Mouse (Mus musculus) right cerebral cortex, postnatal 25 days (tissue): ENCODE results near the gene Mettl3.
"Not testable (repeated sequence)": the region's sequence is repeated elsewhere in the genome, so short reads cannot be mapped to it uniquely, and the experiment has no call there.

Experiments used
- DNase-seq: peaks from one replicate; pipeline ENCODE4 v3.0.0; 2022

Gene Mettl3

GRCm38 (mm10) chr14:52304644-52305271, at the start of gene Mettl3:
TSS of gene Mettl3 (minus strand) at chr14:52305128.
- peak; percentile 89 for DNase-seq

GRCm38 (mm10) chr14:52339512-52339852, 34.6 kb upstream of the Mettl3 start:
- no peak for DNase-seq

- DNase-seq, result peak; percentile 40
Measured at GRCm38 (mm10) chr14:52338751-52339511, 34.0 kb upstream of the Mettl3 start.

- DNase-seq, result no peak
Measured at GRCm38 (mm10) chr14:52332171-52332570, 27.2 kb upstream of the Mettl3 start.

DNA sequence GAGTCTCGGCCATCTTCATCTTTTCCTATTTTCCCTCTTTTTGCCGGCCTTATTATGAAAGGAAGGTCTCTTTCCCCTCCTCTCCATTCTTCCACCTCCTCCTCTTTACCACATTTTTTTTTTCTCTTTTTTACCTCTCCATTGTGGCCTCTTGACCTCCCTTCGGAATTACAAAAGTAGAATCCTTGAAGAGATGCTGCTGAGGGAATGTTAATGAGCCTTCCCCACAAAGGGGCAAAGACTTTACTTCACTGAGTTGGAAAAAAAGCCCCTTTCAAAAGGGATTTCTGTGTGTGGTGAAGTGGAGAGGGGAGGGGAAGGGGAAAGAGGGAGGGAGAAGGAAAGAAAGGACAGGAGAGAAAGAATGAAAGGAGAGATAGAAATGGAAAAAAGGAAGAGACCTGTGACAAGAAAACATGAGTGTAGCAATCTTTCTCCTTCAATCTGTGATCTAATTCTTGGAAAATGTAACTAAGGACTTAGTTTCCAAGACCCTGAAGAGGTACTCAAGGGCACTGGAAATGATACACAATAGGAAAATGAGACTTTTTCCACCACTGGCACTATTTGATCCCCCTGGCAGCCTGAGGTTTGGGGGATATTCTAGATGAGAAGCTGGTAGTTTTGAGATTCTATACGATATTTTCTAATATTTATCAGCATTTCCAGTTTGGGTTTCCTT, 26.3 kb upstream of the Mettl3 start:
- DNase-seq, result no peak

DNA sequence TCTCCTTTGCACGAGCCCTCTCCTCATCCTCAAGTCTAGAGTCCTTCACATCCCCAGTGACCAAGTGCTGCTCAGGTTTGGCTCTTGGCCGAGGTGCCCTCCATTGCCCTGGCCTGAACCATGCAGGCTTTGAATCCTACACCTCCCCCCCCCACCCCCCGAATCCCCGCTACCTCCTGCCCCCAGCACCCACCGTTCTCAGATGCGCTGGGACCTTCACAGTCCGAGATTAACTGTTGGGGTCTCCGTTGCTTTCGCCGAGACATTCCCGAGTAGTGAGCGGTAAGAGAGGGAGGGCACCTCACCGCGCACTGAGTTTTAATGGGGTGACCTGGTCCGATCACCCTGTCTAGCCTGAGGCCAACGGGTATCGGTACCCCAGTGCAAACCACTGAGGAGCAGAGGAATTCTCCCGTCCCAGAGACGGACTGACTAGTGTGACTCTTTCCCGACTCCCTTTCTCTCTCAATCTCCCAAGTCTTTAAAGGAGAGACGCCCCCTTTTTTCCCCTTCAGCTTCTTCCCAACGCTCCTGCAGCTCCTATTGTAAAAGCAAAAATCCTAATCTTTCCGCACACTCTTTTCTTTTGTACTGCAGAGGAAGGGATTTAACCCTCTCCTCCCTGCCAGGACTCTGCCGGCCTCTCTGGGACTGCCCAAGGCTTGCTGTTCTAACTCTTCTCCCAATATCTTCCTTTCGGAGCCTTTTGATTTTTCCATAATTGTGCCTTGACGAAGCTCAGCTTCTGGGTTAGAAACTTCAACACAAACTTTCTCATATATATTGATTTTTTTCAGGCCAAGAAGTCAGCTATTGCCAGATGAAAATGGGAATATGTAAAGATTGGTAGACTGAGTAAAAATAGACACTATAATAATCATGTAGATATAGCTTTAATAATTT, 23.2 kb upstream of the Mettl3 start, which contains the start of gene Sall2:
Gene Sall2 (minus strand): TSS at position 853 of the 903 bp plus-strand sequence.
- DNase-seq, result no peak

- DNase-seq, result no peak
Measured at GRCm38 (mm10) chr14:52327375-52327901, 22.5 kb upstream of the Mettl3 start.

DNA sequence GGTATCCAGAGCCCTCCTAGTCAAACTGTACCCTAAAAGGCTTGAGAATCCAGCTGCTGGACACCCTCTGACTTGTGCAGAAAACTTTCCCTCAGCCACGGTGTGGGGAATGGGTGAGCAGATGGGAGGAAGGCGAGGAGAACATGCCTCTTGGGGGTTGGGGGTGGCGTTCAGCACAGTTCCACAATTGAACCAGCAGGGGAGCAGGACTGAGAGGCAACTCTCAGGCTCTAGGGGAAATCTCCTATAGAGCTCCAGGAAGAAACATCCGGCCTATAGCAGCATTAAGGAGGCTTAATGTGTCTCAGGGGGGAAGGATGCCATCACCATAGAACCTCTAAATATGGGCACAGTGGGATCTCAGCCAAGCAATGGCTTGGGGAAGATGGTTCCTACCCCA, 21.0 kb upstream of the Mettl3 start:
- DNase-seq, result no peak

- DNase-seq, result no peak
Measured at GRCm38 (mm10) chr14:52319361-52319760, 14.4 kb upstream of the Mettl3 start.

DNA sequence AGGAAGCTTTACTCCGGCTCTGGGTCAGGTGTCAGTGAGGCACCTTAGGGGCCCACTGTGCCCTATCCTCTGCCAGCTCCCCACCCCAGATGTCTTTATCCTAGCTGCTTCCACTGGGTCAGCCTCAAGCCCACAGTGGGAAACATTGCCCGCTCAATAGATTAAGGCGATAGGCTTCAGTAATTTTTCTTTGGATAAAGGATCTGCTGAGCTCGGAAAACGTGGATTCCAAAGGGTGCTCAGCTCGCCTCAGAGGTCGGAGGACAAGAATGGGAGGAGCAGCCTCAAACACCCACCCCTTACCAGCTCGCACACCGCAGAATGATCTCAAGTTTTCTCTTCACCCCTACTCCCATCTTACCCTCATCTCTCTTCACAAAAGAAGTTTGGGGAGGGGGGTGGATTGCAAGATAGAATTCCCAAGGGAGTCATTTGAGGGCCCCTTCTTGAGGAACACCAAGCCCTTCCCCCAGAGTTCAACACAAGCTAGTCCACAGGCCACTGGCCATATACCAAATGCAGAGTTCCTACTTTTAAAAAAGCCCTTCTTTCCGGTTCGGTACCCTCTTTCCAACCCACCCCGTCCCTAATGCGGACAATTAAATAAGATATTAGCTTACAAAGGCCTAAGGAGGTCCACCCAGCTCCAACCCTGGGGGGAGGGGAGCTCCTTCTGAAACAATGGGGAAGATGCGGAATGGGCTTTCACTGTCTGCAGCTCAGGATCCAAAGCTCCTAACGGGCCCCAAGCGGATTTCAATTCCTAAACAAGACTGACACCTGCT, 11.7 kb upstream of the Mettl3 start:
- peak; percentile 26 for DNase-seq

GRCm38 (mm10) chr14:52315792-52316440, 11.0 kb upstream of the Mettl3 start:
- peak; percentile 75 for DNase-seq

DNA sequence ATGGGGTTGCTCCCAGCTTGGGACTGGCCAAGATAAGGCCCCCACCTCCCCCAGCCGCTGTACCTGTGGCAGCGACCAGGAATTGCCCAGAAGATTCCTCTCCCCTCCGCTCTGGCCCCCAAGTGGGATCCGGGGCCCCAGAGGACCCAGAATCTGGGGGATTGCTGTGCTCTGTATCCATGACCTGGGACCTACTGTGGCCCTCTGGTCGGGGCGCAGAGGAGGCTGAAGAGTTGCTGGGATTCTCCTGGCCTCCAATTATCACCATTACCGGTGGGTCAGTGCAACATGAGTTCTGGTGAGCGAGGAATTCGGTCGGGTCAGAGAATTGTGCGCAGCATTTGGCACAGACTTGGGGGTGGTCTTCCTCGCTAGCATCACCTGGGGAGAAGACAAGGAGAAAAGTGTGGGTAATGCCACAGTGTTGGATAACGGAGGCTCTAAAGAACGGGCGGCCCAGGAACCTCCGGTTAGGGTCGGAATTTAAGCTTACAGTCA, 10.4 kb upstream of the Mettl3 start:
- DNase-seq, result no peak

DNA sequence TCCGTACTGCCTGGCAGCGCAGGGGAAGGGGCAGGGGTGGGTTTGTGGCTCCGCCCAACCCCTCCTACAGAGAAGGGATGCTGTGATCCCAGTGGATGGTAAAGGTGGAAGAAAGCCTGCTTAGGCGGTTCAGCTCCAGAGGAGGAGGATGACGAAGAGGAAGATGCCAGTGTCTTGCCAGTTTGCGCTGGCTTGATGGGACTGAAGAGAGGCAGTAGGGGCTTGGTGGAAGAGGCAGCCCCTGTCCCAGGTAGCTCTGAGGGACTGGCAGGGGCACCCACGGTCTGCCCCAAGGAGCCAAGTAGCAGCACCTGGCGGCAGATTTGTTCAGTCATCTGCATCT, 9.9 kb upstream of the Mettl3 start:
- peak; percentile 24 for DNase-seq

- DNase-seq, result no peak
Measured at GRCm38 (mm10) chr14:52313931-52314807, 9.2 kb upstream of the Mettl3 start.

DNA sequence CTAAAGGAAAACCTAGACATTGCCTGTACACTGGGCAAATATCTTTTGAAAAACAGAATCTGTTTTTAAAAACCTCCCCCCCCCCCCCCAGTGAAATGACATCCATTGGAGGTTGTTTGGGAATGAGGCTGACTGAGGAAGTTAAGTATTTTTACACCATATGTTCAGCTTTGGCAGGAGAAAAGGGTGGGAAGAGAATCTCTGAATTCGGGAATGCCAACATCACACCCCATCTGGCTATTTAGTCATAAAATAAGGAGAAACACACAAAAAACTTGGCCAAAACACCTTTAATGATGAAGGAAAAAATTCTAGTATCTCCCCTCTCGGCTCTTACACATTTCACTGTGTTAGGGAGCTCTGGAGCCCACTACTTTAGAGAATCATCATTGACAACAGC, 6.0 kb upstream of the Mettl3 start:
- DNase-seq, result no peak

DNA sequence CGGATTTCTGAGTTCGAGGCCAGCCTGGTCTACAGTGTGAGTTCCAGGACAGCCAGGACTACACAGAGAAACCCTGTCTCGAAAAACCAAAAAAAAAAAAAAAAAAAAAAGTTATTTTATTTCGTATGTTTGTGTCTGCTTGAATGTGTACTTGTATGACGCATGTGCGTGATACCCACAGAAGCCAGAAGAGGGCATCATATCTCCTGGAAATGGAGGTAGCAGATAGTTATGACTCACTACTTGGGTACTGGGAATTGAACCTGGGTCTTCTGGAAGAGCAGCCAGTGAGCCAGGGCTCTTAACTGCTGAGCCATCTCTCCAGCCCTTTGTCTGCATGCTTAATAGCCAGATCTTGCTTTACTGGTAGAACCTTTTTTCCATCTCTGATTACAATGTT, 5.4 kb upstream of the Mettl3 start:
- not testable (repeated sequence) for DNase-seq

DNA sequence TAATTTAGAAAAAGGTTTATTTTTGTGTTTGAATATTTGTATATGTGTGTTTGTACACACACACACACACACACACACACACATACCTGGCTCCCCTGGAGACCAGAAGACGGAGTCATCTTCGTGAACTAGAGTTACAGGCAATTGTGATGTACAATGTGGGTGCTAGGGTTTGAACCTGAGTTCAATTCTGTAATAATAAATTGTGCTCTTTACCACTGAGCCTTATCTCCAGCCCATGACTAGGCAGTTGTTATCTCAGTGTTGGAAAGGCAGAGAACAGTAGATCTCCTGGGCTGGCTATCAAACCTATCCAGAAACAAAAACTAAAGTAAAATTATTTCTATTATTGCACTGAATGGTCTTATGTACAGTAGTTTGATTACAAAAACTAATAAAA, 1.2 kb upstream of the Mettl3 start:
- DNase-seq, result no peak

DNA sequence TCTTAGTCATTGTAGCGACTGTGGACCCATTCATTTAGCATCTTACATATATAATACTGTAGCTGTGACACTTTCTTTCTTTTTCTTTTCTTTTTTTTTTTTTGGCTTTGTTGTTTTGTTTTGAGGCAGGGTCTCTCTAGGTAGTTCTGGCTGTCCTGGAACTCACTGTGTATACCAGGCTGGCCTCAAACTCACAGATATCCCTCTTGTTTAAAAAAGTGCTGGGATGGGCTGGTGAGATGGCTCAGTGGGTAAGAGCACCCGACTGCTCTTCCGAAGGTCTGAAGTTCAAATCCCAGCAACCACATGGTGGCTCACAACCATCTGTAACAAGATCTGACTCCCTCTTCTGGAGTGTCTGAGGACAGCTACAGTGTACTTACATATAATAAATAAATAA, 1.4 kb downstream of the Mettl3 start:
- DNase-seq, result not testable (repeated sequence)

- no peak for DNase-seq
Measured at GRCm38 (mm10) chr14:52295558-52296264, 9.2 kb downstream of the Mettl3 start.
